In the genomic region with DNA sequence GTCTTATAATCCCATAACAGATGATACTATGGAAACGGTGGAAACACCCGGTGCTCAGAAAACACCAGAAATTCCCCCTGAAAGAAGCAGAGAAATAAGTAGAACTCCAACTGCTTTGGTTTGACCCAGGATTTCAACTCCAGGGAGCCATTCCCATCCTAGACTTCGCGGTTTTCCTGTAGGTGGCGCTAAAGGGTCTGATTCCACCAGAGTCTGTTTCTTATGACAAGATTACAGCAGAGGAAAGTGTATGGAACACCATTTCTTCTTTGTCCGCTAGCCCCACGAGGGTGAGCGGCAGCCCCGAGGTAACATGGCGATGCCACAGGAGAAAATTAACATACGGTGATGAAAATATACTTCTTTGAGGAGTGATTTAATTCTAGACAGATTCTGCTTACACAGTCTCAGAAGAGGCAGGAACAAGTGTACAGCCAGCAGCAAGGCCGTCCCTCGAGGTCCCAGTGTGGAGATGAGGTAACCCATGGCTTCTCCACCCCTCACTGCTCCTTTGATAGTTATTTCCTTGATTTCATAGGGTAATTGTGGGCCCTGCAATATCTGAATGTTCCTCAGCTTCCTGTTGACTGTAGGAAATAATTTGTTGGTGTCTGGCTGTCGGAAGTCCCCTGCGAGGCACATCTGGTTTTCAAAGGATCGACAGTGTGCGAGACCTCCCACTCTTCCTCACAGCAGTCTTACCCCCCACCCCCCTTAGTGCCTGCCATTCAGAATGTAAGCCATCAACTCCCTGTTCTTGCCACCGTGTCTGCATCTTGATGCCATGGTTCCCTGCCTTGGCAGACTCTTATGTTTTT, we compare ENCODE assay signal across 8 mouse cellular contexts. TPM values are rescaled to one million over a fixed set of nuclear protein-coding genes. Genes with fewer than 3 reads are reported as not detected.
DNase-seq lines count a peak whose midpoint lies in the region; ATAC-seq and TF ChIP-seq lines count a peak whose summit lies in the region.

No protein-coding gene starts in this region.

- DNase-seq in CD8-positive naive resting alpha-beta T cell, adult 2 months (ENCODE audit: low read depth in 2 of 2, low spot score in 2 of 2), result peak; percentile 54 to 61
- DNase-seq in c-Kit-positive CD71-negative TER-119-negative erythroid progenitor cells, embryonic 14.5 days (ENCODE audit: low read depth), result peak; percentile 67
- peak; percentile 93 for DNase-seq in forebrain, embryonic 14.5 days (ENCODE audit: low spot score)
- DNase-seq in heart, postnatal 14 days, result peak; percentile 81 to 89
- DNase-seq in kidney, postnatal 36 days, result peak; percentile 80 to 90
- peak; percentile 77 for DNase-seq in lung, adult 2 months
- DNase-seq in ovary, adult 18-20 months (ENCODE audit: low spot score), result peak; percentile 48
- DNase-seq in thymus, postnatal 0 days (ENCODE audit: low spot score), result peak; percentile 59

- WGBS in forebrain, embryonic 14.5 days, result 29% methylated on average over 18 of the region's 18 CpGs
- WGBS in lung, adult 2 months, result 23% methylated on average over 18 of the region's 18 CpGs

- ATAC-seq in forebrain, embryonic 14.5 days, result peak; percentile 90

- intact Hi-C loops in heart, postnatal 14 days (cut with DNase I), result loop anchor here (1.0 to 5.0 kb wide), 3 partner anchors 65 to 659 kb away; no protein-coding TSS in a partner anchor

- H3K9ac ChIP-seq in forebrain, embryonic 14.5 days (ENCODE audit: low read length), result peak overlapping the region; percentile 41; the same call in 1 of the 2 replicates

- TF ChIP-seq CTCF in lung, adult 2 months (IDR thresholded peaks at IDR 0.05; ENCODE audit: insufficient read depth, low read length), result peak; percentile 58

- no peaks in the 10 kb centered on the region for H3K36me3 ChIP-seq in forebrain, embryonic 14.5 days (ENCODE audit: control insufficient read depth, insufficient read depth, low read length)

- no peaks in the 10 kb centered on the region for H3K9me3 ChIP-seq in forebrain, embryonic 14.5 days (replicated peaks; ENCODE audit: control insufficient read depth, low read length)

- H3K4me2 ChIP-seq in forebrain, embryonic 14.5 days (ENCODE audit: low read length), result 0 out of 2 replicates have a peak overlapping the region, but pooled peaks have one; percentile 12

- H3K27me3 ChIP-seq in forebrain, embryonic 14.5 days (replicated peaks; ENCODE audit: control insufficient read depth, insufficient read depth, low read length), result no peaks in the 10 kb centered on the region

- no peak overlapping the region for H3K4me3 ChIP-seq in forebrain, embryonic 14.5 days (ENCODE audit: low read depth, low read length)
- H3K4me3 ChIP-seq in lung, adult 2 months (replicated peaks; ENCODE audit: extremely low read depth, low read depth, low read length), result no peak overlapping the region

- 0 out of 2 replicates have a peak overlapping the region, but pooled peaks have one; percentile 14 for H3K27ac ChIP-seq in forebrain, embryonic 14.5 days (ENCODE audit: low read depth, low read length)

- peaks cover 7% of the 10 kb centered on the region; the same call in 1 of the 2 replicates for H3K4me1 ChIP-seq in forebrain, embryonic 14.5 days (ENCODE audit: control insufficient read depth, insufficient read depth, low read length)
- H3K4me1 ChIP-seq in lung, adult 2 months (ENCODE audit: control insufficient read depth, insufficient read depth, low read length), result no peaks in the 10 kb centered on the region

- TF ChIP-seq POLR2A in lung, adult 2 months (IDR thresholded peaks at IDR 0.05; ENCODE audit: borderline replicate concordance, extremely low read depth, low read depth, low read length), result no peak

RNA-seq across cellular contexts. Expression of gene Setd7, which starts 23.1 kb away (rescaled TPM):
- 3.7 and 5.2 TPM in 2 replicates for polyA plus RNA-seq in forebrain, embryonic 14.5 days (2014; fragmentation: Nextera tagmentation; extraction: Ambion mirVana)
- 10 to 100 TPM; 56.2 to 56.7 TPM for total RNA-seq in heart, postnatal 14 days (2021)
- polyA plus RNA-seq in lung, adult 2 months (2012; rRNA removed), result 16.8 and 23.5 TPM in 2 replicates
- polyA plus RNA-seq in thymus, postnatal 0 days (2015; fragmentation: Nextera tagmentation; extraction: Ambion mirVana), result 4.7 and 8.0 TPM in 2 replicates
